Mouse (Mus musculus) stomach, adult 2 months (tissue): ENCODE results near the gene Cysrt1. TPM values are rescaled to one million over a fixed set of nuclear protein-coding genes. Genes with fewer than 3 reads are reported as not detected.

Experiments used
- polyA plus RNA-seq: library from polyadenylated mRNA; depleted of rRNA; stranded (reverse); fragments of >200 nt; gene quantifications from 2 replicates; pipeline ENCODE4 v1.2.3, GENCODE M21; 2012; rRNA removed

Gene Cysrt1
- polyA plus RNA-seq = 216 and 387 TPM in 2 replicates

GRCm38 (mm10) chr2:25242101-25242506 is at the start of gene Cysrt1, which contains the start of gene Rnf208:
Gene Cysrt1 (minus strand): TSS chr2:25242452.
Gene Rnf208 (plus strand): TSS chr2:25242255.

GRCm38 (mm10) chr2:25289651-25290050 is 47.4 kb upstream of the Cysrt1 start, which contains the start of gene Lrrc26:
Gene Lrrc26 (plus strand): TSS chr2:25289915.

GRCm38 (mm10) chr2:25287927-25288649 is 45.8 kb upstream of the Cysrt1 start, which contains the start of gene Tmem210:
Gene Tmem210 (plus strand): TSS chr2:25288145.

GRCm38 (mm10) chr2:25271827-25272511 is 29.7 kb upstream of the Cysrt1 start, which contains the start of the genes Ssna1 and Anapc2:
Gene Ssna1 (minus strand): TSS chr2:25272438.
Gene Anapc2 (plus strand): TSS chr2:25272478.

GRCm38 (mm10) chr2:25262291-25262767 is 20.1 kb upstream of the Cysrt1 start, which contains the start of gene Tprn:
Gene Tprn (plus strand): TSS chr2:25262618.

GRCm38 (mm10) chr2:25255284-25255779 is 13.1 kb upstream of the Cysrt1 start, which contains the start of gene Tmem203:
Gene Tmem203 (plus strand): TSS chr2:25255439.

GRCm38 (mm10) chr2:25246183-25247072 is 4.2 kb upstream of the Cysrt1 start, which contains the start of gene AL732309.1:
Gene AL732309.1 (minus strand): TSS chr2:25246863.

GRCm38 (mm10) chr2:25236614-25237013 is 5.6 kb downstream of the Cysrt1 start, which contains the start of gene Rnf224:
Gene Rnf224 (minus strand): TSS chr2:25236787.

GRCm38 (mm10) chr2:25234050-25234449 is 8.2 kb downstream of the Cysrt1 start, which contains the start of gene Slc34a3:
Gene Slc34a3 (minus strand): TSS chr2:25234364.

GRCm38 (mm10) chr2:25224492-25224765 is 17.8 kb downstream of the Cysrt1 start, which contains the start of gene Tubb4b:
Gene Tubb4b (minus strand): TSS chr2:25224702.

GRCm38 (mm10) chr2:25218445-25218844 is 23.8 kb downstream of the Cysrt1 start, which contains the start of gene Fam166a:
Gene Fam166a (plus strand): TSS chr2:25218745.

GRCm38 (mm10) chr2:25214444-25214843 is 27.8 kb downstream of the Cysrt1 start, which contains the start of gene Stpg3:
Gene Stpg3 (minus strand): TSS chr2:25214637.

GRCm38 (mm10) chr2:25211121-25211670 is 31.1 kb downstream of the Cysrt1 start, which contains the start of gene Nelfb:
Gene Nelfb (minus strand): TSS chr2:25211489.

GRCm38 (mm10) chr2:25196172-25196954 is 45.9 kb downstream of the Cysrt1 start, which contains the start of gene Tor4a:
Gene Tor4a (minus strand): TSS chr2:25196886.

Other genes starting within 250 kb of the Cysrt1 start
- 43.8 and 57.8 TPM in 2 replicates for gene Nsmf, start 188.1 kb downstream of the Cysrt1 start, polyA plus RNA-seq
- gene Entpd8, start 162.1 kb downstream of the Cysrt1 start, polyA plus RNA-seq = 6.6 and 9.0 TPM in 2 replicates
- gene Noxa1, start 147.3 kb downstream of the Cysrt1 start, polyA plus RNA-seq = 14.8 and 16.5 TPM in 2 replicates
- gene Nrarp, start 61.7 kb downstream of the Cysrt1 start, polyA plus RNA-seq = 41.8 and 62.3 TPM in 2 replicates
- gene Tor4a, start 45.6 kb downstream of the Cysrt1 start, polyA plus RNA-seq = 20.0 and 23.5 TPM in 2 replicates
- gene Nelfb, start 31.0 kb downstream of the Cysrt1 start, polyA plus RNA-seq = 29.3 and 32.6 TPM in 2 replicates
- gene Stpg3, start 27.8 kb downstream of the Cysrt1 start, polyA plus RNA-seq = not detected in 2 replicates
- 0.35 TPM in 1 of 2 replicates, not detected in the other for gene Fam166a, start 23.7 kb downstream of the Cysrt1 start, polyA plus RNA-seq
- 278 and 313 TPM in 2 replicates for gene Tubb4b, start 17.8 kb downstream of the Cysrt1 start, polyA plus RNA-seq
- 0.29 and 0.32 TPM in 2 replicates for gene Slc34a3, start 8.1 kb downstream of the Cysrt1 start, polyA plus RNA-seq
- 0.77 and 0.82 TPM in 2 replicates for gene Rnf224, start 5.7 kb downstream of the Cysrt1 start, polyA plus RNA-seq
- gene Rnf208, start 197 bp downstream of the Cysrt1 start, polyA plus RNA-seq = 100 and 146 TPM in 2 replicates
- gene AL732309.1, start 4.4 kb upstream of the Cysrt1 start, polyA plus RNA-seq = 24.8 and 31.7 TPM in 2 replicates
- gene Tmem203, start 13.0 kb upstream of the Cysrt1 start, polyA plus RNA-seq = 26.1 and 51.6 TPM in 2 replicates
- gene Tprn, start 20.2 kb upstream of the Cysrt1 start, polyA plus RNA-seq = 76.7 and 110 TPM in 2 replicates
- 32.6 and 42.6 TPM in 2 replicates for gene Ssna1, start 30.0 kb upstream of the Cysrt1 start, polyA plus RNA-seq
- 38.5 and 51.1 TPM in 2 replicates for gene Anapc2, start 30.0 kb upstream of the Cysrt1 start, polyA plus RNA-seq
- not detected in 2 replicates for gene Tmem210, start 45.7 kb upstream of the Cysrt1 start, polyA plus RNA-seq
- gene Lrrc26, start 47.5 kb upstream of the Cysrt1 start, polyA plus RNA-seq = 120 and 141 TPM in 2 replicates
- 1.7 and 2.6 TPM in 2 replicates for gene Grin1, start 76.7 kb upstream of the Cysrt1 start, polyA plus RNA-seq
- gene Man1b1, start 89.9 kb upstream of the Cysrt1 start, polyA plus RNA-seq = 6.1 and 7.3 TPM in 2 replicates
- gene Dpp7, start 113.9 kb upstream of the Cysrt1 start, polyA plus RNA-seq = 15.2 and 20.7 TPM in 2 replicates
- gene Uap1l1, start 123.2 kb upstream of the Cysrt1 start, polyA plus RNA-seq = 26.9 and 89.2 TPM in 2 replicates
- 16.2 and 18.1 TPM in 2 replicates for gene Sapcd2, start 129.9 kb upstream of the Cysrt1 start, polyA plus RNA-seq
- gene Entpd2, start 153.4 kb upstream of the Cysrt1 start, polyA plus RNA-seq = 38.6 and 41.0 TPM in 2 replicates
- 181 and 297 TPM in 2 replicates for gene Npdc1, start 156.9 kb upstream of the Cysrt1 start, polyA plus RNA-seq
- gene Fut7, start 180.8 kb upstream of the Cysrt1 start, polyA plus RNA-seq = 0.11 and 0.24 TPM in 2 replicates
- gene Abca2, start 186.3 kb upstream of the Cysrt1 start, polyA plus RNA-seq = 17.6 and 31.4 TPM in 2 replicates
- 208 and 316 TPM in 2 replicates for gene Clic3, start 214.4 kb upstream of the Cysrt1 start, polyA plus RNA-seq
- gene Paxx, start 218.6 kb upstream of the Cysrt1 start, polyA plus RNA-seq = 60.7 and 89.3 TPM in 2 replicates
- gene Ptgds, start 227.6 kb upstream of the Cysrt1 start, polyA plus RNA-seq = 2.0 and 3.4 TPM in 2 replicates